Mouse (Mus musculus) urinary bladder, postnatal 14 days (tissue): ENCODE results near the gene Ghdc.
A peak's percentile ranks its signal among the peaks of the same experiment; 100 is the strongest.

ENCODE experiments used
- DNase-seq: peaks from one replicate; pipeline ENCODE4 v3.0.0; 2021; ENCODE audit warnings: low spot score

Ghdc gene

GRCm38 (mm10) chr11:100781763-100782475 lies 11.2 kb upstream of the Ghdc start:
- DNase-seq = no peak

- DNase-seq = no peak
Observed at GRCm38 (mm10) chr11:100780247-100780646, 9.5 kb upstream of the Ghdc start.

GRCm38 (mm10) chr11:100778069-100778468 lies 7.3 kb upstream of the Ghdc start:
- DNase-seq = no peak

GRCm38 (mm10) chr11:100775921-100776320 lies 5.2 kb upstream of the Ghdc start:
- no peak for DNase-seq

GRCm38 (mm10) chr11:100774261-100774660 lies 3.5 kb upstream of the Ghdc start:
- DNase-seq = no peak

- no peak for DNase-seq
Observed at GRCm38 (mm10) chr11:100769980-100770379, 777 bp downstream of the Ghdc start.

GRCm38 (mm10) chr11:100767871-100768270 lies 2.9 kb downstream of the Ghdc start:
- no peak for DNase-seq

- DNase-seq = no peak
Observed at GRCm38 (mm10) chr11:100766726-100767125, 4.0 kb downstream of the Ghdc start.

- no peak for DNase-seq
Observed at GRCm38 (mm10) chr11:100762831-100763230, 7.9 kb downstream of the Ghdc start, which contains the start of gene Hcrt. TSS of gene Hcrt (minus strand) at chr11:100762931.

GRCm38 (mm10) chr11:100761547-100762045 lies 9.2 kb downstream of the Ghdc start:
- DNase-seq = peak; percentile 77

- peak; percentile 47 for DNase-seq
Observed at GRCm38 (mm10) chr11:100759611-100760233, 11.0 kb downstream of the Ghdc start, which contains the start of gene Kcnh4. TSS of gene Kcnh4 (minus strand) at chr11:100759942.

GRCm38 (mm10) chr11:100758707-100759610 lies 11.8 kb downstream of the Ghdc start:
- DNase-seq = peak; percentile 47

- no peak for DNase-seq
Observed at GRCm38 (mm10) chr11:100757566-100757965, 13.2 kb downstream of the Ghdc start.

- DNase-seq = no peak
Observed at GRCm38 (mm10) chr11:100756476-100756875, 14.3 kb downstream of the Ghdc start.

- DNase-seq = no peak
Observed at GRCm38 (mm10) chr11:100754693-100755057, 16.1 kb downstream of the Ghdc start.

GRCm38 (mm10) chr11:100754021-100754692 lies 16.6 kb downstream of the Ghdc start:
- DNase-seq = no peak

- no peak for DNase-seq
Observed at GRCm38 (mm10) chr11:100752294-100752693, 18.5 kb downstream of the Ghdc start.

- no peak for DNase-seq
Observed at GRCm38 (mm10) chr11:100750127-100750526, 20.6 kb downstream of the Ghdc start.

GRCm38 (mm10) chr11:100749469-100749868 lies 21.3 kb downstream of the Ghdc start:
- no peak for DNase-seq

GRCm38 (mm10) chr11:100748620-100749019 lies 22.1 kb downstream of the Ghdc start:
- DNase-seq = no peak

- no peak for DNase-seq
Observed at GRCm38 (mm10) chr11:100747114-100747513, 23.6 kb downstream of the Ghdc start.

- DNase-seq = no peak
Observed at GRCm38 (mm10) chr11:100746546-100746945, 24.2 kb downstream of the Ghdc start.
